Mouse (Mus musculus): ENCODE measurements around the gene Abhd11. TPM values are rescaled to one million over a fixed set of nuclear protein-coding genes. Genes with fewer than 3 reads are reported as not detected.

The Abhd11 gene
- polyA plus RNA-seq, 1 experiment, result 26.8 TPM

GRCm38 (mm10) chr5:134983111-134983510 is 25.8 kb upstream of the Abhd11 start:
- Histone ChIP-seq H3K27me3 (ENCODE audit: control insufficient read depth, insufficient read depth, insufficient read length) (peaks cover 26% of the 10 kb centered on the region), H3K79me2 (ENCODE audit: control insufficient read depth, insufficient read depth) (no peaks in the 10 kb centered on the region), H3K4me3 (ENCODE audit: insufficient read depth, poor library complexity, severe bottlenecking) (no peak overlapping the region), H3ac (ENCODE audit: control insufficient read depth, insufficient read length, low read depth) (no peak overlapping the region), H3K79me3 (ENCODE audit: low read depth) (no peaks in the 10 kb centered on the region), H3K36me3 (ENCODE audit: control insufficient read depth, insufficient read depth) (no peaks in the 10 kb centered on the region)
- TF ChIP-seq CTCF (IDR thresholded peaks at IDR 0.05; ENCODE audit: control insufficient read depth, insufficient read depth, insufficient read length), result no peak

GRCm38 (mm10) chr5:134983771-134984170 is 25.2 kb upstream of the Abhd11 start:
- Histone ChIP-seq H3K27me3 (ENCODE audit: control insufficient read depth, insufficient read depth, insufficient read length) (peaks cover 26% of the 10 kb centered on the region), H3K4me3 (ENCODE audit: insufficient read depth, poor library complexity, severe bottlenecking) (no peak overlapping the region), H3K79me3 (ENCODE audit: low read depth) (no peaks in the 10 kb centered on the region), H3K79me2 (ENCODE audit: control insufficient read depth, insufficient read depth) (no peaks in the 10 kb centered on the region), H3K36me3 (ENCODE audit: control insufficient read depth, insufficient read depth) (no peaks in the 10 kb centered on the region), H3ac (ENCODE audit: control insufficient read depth, insufficient read length, low read depth) (no peak overlapping the region)
- TF ChIP-seq MYOG (IDR thresholded peaks at IDR 0.05; ENCODE audit: control insufficient read depth, extremely low read depth, insufficient read length) (no peak), MAX (IDR thresholded peaks at IDR 0.05) (no peak), CTCF (IDR thresholded peaks at IDR 0.05; ENCODE audit: control insufficient read depth, insufficient read depth, insufficient read length) (no peak), USF1 (IDR thresholded peaks at IDR 0.05; ENCODE audit: low read depth) (no peak), CEBPB (IDR thresholded peaks at IDR 0.05; ENCODE audit: low read depth) (no peak), MYOD1 (IDR thresholded peaks at IDR 0.05; ENCODE audit: control insufficient read depth, insufficient read length, low read depth) (no peak), FOSL1 (IDR thresholded peaks at IDR 0.05; ENCODE audit: insufficient read depth, low read length, poor library complexity, severe bottlenecking) (no peak)

- Histone ChIP-seq H3K27me3 (ENCODE audit: control insufficient read depth, insufficient read depth, insufficient read length) (peaks cover 26% of the 10 kb centered on the region), H3K79me2 (ENCODE audit: control insufficient read depth, insufficient read depth) (no peaks in the 10 kb centered on the region), H3ac (ENCODE audit: control insufficient read depth, insufficient read length, low read depth) (no peak within 1 kb of the TSS), H3K4me3 (ENCODE audit: insufficient read depth, poor library complexity, severe bottlenecking) (no peak within 1 kb of the TSS), H3K79me3 (ENCODE audit: low read depth) (no peaks in the 10 kb centered on the region), H3K36me3 (ENCODE audit: control insufficient read depth, insufficient read depth) (no peaks in the 10 kb centered on the region)
- TF ChIP-seq CTCF (IDR thresholded peaks at IDR 0.05; ENCODE audit: control insufficient read depth, insufficient read depth, insufficient read length) (no peak), MAX (IDR thresholded peaks at IDR 0.05) (no peak), CEBPB (IDR thresholded peaks at IDR 0.05; ENCODE audit: low read depth) (no peak), USF1 (IDR thresholded peaks at IDR 0.05; ENCODE audit: low read depth) (no peak), FOSL1 (IDR thresholded peaks at IDR 0.05; ENCODE audit: insufficient read depth, low read length, poor library complexity, severe bottlenecking) (no peak), MYOG (IDR thresholded peaks at IDR 0.05; ENCODE audit: control insufficient read depth, extremely low read depth, insufficient read length) (no peak), MYOD1 (IDR thresholded peaks at IDR 0.05; ENCODE audit: control insufficient read depth, insufficient read length, low read depth) (no peak)
These were observed 23.2 kb upstream of the Abhd11 start, which contains the start of gene Cldn3 for GRCm38 (mm10) chr5:134985633-134986297. Gene Cldn3 (plus strand): TSS chr5:134986214.

- Histone ChIP-seq H3ac (ENCODE audit: control insufficient read depth, insufficient read length, low read depth) (no peak overlapping the region), H3K4me3 (ENCODE audit: insufficient read depth, poor library complexity, severe bottlenecking) (no peak overlapping the region), H3K36me3 (ENCODE audit: control insufficient read depth, insufficient read depth) (no peaks in the 10 kb centered on the region), H3K27me3 (ENCODE audit: control insufficient read depth, insufficient read depth, insufficient read length) (peaks cover 26% of the 10 kb centered on the region), H3K79me2 (ENCODE audit: control insufficient read depth, insufficient read depth) (no peaks in the 10 kb centered on the region), H3K79me3 (ENCODE audit: low read depth) (no peaks in the 10 kb centered on the region)
- no peak for TF ChIP-seq MYOG (IDR thresholded peaks at IDR 0.05; ENCODE audit: control insufficient read depth, extremely low read depth, insufficient read length)
- TF ChIP-seq CTCF (IDR thresholded peaks at IDR 0.05; ENCODE audit: control insufficient read depth, insufficient read depth, insufficient read length), result no peak
- TF ChIP-seq MYOD1 (IDR thresholded peaks at IDR 0.05; ENCODE audit: control insufficient read depth, insufficient read length, low read depth), result no peak
- no peak for TF ChIP-seq MAX (IDR thresholded peaks at IDR 0.05)
- TF ChIP-seq FOSL1 (IDR thresholded peaks at IDR 0.05; ENCODE audit: insufficient read depth, low read length, poor library complexity, severe bottlenecking), result no peak
- no peak for TF ChIP-seq CEBPB (IDR thresholded peaks at IDR 0.05; ENCODE audit: low read depth)
- TF ChIP-seq USF1 (IDR thresholded peaks at IDR 0.05; ENCODE audit: low read depth), result no peak
These were observed 22.4 kb upstream of the Abhd11 start for GRCm38 (mm10) chr5:134986298-134987268.

GRCm38 (mm10) chr5:134989166-134989565 is 19.8 kb upstream of the Abhd11 start:
- no peaks in the 10 kb centered on the region for H3K79me2 ChIP-seq (ENCODE audit: control insufficient read depth, insufficient read depth)
- no peaks in the 10 kb centered on the region for H3K79me3 ChIP-seq (ENCODE audit: low read depth)
- no peaks in the 10 kb centered on the region for H3K36me3 ChIP-seq (ENCODE audit: control insufficient read depth, insufficient read depth)
- TF ChIP-seq CTCF (IDR thresholded peaks at IDR 0.05; ENCODE audit: control insufficient read depth, insufficient read depth, insufficient read length), result no peak
- TF ChIP-seq MYOD1 (IDR thresholded peaks at IDR 0.05; ENCODE audit: control insufficient read depth, insufficient read length, low read depth), result no peak
- TF ChIP-seq MAX (IDR thresholded peaks at IDR 0.05), result no peak
- TF ChIP-seq USF1 (IDR thresholded peaks at IDR 0.05; ENCODE audit: low read depth), result no peak
- no peak for TF ChIP-seq CEBPB (IDR thresholded peaks at IDR 0.05; ENCODE audit: low read depth)
- TF ChIP-seq FOSL1 (IDR thresholded peaks at IDR 0.05; ENCODE audit: insufficient read depth, low read length, poor library complexity, severe bottlenecking), result no peak
- no peak for TF ChIP-seq MYOG (IDR thresholded peaks at IDR 0.05; ENCODE audit: control insufficient read depth, extremely low read depth, insufficient read length)
- H3K4me3 ChIP-seq (ENCODE audit: insufficient read depth, poor library complexity, severe bottlenecking), result no peak overlapping the region
- peaks cover 26% of the 10 kb centered on the region for H3K27me3 ChIP-seq (ENCODE audit: control insufficient read depth, insufficient read depth, insufficient read length)
- H3ac ChIP-seq (ENCODE audit: control insufficient read depth, insufficient read length, low read depth), result no peak overlapping the region
